Mouse (Mus musculus) kidney, adult 9 months (tissue): Measurements from ENCODE around the gene Odf3l2.

ENCODE experiments used
- DNase-seq: peaks from one replicate; pipeline ENCODE4 v3.0.0; 2022

Gene Odf3l2

DNA sequence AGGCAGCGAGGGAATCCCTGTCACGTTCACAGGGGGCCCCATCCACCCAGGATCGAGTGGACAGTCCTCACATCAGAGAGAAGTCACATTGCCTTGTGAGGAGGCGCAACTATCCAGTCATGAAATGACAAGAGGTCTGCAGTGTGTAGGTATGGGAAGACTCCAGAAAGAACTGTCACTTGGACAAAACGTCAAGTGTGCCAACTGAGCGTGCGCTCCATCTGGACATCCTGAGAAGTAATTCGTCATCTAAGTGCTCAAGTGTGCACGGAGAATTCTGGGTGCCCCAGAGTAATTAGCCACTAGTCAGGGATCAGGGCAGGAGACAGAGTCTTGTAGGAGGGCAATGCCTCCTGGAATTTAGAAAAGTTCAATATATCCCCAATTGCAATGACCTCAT lies 20.1 kb downstream of the Odf3l2 start:
- no peak for DNase-seq

- no peak for DNase-seq
Observed at GRCm38 (mm10) chr10:79623950-79624349, 21.6 kb downstream of the Odf3l2 start.

- no peak for DNase-seq
Observed at GRCm38 (mm10) chr10:79616376-79616775, 29.2 kb downstream of the Odf3l2 start.

DNA sequence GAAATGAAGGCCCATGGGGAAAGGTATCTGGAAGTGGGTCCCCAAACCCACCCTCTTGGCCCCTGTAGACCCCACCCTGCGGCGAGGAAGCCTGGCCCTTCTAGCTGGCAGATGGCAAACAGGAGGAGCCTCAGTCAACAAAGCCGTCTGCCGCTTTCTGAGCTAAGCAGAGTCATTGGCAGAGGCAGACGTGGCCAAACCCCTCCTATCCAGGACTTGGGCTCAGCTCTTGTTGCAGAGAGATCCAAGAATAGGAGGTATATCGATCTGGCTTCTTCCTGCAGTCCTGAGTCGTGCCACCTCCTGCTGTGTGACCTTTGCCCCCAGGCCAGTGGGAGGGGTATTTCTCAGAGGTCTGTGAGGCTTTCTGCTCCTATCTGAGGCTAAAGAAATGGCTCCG lies 29.7 kb downstream of the Odf3l2 start:
- DNase-seq = no peak

GRCm38 (mm10) chr10:79614305-79614643 lies 31.3 kb downstream of the Odf3l2 start:
- no peak for DNase-seq

DNA sequence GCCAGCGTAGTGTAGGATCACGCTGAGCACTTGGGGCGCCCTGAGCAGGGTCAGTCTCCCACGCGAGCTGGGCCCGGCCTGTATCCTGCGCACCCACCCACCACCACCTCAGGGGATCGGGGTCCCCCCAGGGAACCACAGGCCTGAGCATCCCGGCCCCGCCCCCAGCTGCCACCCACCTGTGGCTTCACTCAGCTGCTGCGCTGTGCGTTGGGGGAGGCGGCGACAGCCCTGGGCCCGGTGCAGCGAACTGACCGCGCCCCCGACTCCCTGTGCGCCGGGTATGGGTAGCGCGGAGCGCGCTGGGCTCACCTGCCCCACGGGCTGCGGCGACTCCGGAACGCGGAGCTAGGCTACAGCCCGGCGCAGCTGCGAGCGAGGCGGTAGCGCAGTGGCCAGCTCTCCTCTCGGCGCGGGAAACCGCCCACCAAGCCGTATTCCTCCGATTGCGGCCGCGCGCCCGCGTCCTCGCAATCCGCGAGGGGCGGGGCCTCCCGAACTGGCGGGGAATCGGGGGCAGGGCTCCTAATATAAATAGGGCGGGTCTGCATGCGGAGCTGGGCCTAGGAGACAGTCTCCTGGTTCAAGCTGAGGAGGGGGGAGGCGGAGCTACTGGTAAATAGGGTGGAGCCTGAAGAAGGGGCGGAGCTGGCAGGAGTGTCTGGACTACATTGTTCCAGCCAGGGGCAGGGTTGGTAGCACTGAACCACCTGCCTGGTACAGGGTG lies 31.8 kb downstream of the Odf3l2 start, which contains the start of gene C2cd4c:
C2cd4c (minus strand) TSS at position 448 of the 727 bp plus-strand sequence.
- DNase-seq = peak; percentile 64

- DNase-seq = no peak
Observed at GRCm38 (mm10) chr10:79612192-79613135, 33.1 kb downstream of the Odf3l2 start.

DNA sequence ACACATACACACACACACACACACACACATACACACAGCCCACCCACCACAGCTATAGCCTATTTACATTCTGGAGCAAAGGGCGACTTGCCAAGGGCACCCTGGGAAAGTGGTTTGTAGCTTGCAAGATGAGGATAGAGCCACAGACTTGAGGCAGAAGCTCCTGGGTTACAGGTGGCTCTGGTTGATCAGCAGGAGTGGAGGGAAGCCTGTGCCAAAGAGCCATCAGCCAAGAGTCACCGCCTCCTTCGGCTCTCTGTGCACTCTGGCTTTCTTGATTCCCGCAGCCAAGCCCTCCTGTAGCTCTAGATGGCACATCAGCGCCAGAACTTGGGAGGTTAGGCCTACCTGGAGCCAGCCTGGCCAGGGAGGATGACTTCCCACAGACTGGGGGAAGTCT lies 34.2 kb downstream of the Odf3l2 start:
- DNase-seq = no peak

DNA sequence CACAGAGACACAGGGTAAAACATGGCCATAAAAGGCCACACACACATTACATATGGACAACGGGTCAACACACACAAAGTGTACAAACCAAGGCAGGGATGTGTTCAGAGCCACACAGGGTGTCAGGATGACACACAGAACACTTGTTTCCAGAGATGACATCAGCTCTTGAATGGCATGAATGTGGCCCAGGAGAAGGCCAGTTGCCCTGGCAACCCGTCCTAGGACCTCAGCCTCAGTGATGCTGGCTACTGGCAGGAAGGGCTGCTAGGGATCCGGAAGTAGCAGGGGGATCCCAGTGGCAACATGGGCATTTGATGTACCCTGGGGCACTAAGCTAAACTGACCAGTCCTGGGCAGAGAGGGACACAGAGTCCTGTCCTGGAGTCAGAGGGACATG lies 36.3 kb downstream of the Odf3l2 start:
- no peak for DNase-seq

GRCm38 (mm10) chr10:79607892-79608291 lies 37.6 kb downstream of the Odf3l2 start:
- DNase-seq = no peak

DNA sequence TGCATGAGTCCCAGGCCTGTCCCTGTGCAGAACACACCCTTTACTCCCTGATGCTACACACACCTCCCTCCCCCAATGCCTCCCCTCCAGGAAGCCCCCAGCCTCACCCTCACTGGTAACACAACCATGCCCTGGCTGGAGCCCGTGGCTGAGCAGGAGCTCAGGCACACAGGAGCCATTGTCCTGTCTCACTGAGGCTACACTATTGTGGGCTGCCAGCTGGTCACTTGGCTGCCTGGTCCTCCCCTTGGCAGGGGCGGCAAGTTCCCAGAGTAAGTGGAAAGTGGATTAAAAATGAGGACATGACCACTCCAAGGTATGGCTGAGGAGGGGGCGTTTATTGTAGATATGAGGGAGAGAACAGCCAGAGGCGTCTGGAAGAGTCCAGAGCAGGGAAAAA lies 39.0 kb downstream of the Odf3l2 start:
- no peak for DNase-seq

- DNase-seq = no peak
Observed at GRCm38 (mm10) chr10:79597936-79598230, 47.7 kb downstream of the Odf3l2 start.

DNA sequence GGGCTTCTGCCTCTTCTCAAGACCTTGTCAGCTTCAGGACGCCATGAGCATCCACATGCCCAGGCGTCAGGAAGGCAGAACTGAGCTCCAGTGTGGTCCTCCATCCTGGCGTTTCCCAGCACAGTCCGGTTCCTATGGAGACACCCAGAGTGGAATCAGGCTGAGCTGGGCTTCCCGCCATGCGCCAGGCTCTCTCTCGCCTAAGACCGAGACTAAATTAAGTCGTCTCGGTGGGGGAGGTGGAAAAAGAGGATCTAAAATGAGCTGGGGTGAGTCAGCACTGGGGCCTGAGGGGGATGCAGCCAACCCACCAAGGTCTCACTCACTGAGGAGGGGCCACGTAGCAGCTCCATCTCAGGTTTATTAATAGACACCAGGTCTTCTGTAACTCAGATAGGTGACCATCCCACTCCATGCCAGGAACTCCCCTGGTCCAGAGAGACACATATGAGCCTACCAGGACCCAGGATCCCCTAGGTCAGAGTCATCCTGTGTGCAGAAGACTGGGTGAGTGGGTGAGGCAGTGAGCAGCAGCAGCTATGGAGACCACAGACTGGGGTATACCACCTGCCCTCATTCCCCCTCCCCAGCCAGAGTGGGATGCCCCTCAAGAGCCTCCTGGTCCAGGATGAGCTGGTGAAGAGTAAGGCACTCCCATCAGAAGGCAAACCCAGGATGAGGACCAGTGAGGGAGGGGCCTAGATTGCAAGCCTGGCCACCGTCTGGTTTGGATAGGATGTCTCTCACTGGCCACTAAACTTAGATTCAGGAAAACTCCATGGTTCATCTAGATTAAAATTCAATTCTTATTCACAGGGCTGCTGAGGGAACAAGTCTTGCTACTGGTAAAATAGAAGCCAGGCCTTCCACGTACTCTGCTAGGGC lies 48.2 kb downstream of the Odf3l2 start:
- no peak for DNase-seq

DNA sequence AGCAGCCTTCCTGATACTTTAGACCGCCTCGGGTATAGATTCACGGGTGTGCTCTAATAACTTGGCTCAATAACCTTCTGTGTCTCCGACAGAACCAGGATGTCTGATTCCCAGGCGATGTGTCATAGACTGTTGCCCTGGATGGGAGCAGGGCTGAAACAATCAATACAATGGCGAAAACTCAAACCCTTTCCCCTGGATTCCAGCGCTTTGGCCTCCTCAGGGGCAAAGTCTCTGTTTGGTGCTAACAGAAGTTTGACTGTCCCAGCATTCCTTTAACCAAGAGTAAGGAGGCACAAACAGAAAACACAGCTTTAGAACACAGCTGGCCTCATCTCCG lies 50.0 kb downstream of the Odf3l2 start:
- DNase-seq = no peak

DNA sequence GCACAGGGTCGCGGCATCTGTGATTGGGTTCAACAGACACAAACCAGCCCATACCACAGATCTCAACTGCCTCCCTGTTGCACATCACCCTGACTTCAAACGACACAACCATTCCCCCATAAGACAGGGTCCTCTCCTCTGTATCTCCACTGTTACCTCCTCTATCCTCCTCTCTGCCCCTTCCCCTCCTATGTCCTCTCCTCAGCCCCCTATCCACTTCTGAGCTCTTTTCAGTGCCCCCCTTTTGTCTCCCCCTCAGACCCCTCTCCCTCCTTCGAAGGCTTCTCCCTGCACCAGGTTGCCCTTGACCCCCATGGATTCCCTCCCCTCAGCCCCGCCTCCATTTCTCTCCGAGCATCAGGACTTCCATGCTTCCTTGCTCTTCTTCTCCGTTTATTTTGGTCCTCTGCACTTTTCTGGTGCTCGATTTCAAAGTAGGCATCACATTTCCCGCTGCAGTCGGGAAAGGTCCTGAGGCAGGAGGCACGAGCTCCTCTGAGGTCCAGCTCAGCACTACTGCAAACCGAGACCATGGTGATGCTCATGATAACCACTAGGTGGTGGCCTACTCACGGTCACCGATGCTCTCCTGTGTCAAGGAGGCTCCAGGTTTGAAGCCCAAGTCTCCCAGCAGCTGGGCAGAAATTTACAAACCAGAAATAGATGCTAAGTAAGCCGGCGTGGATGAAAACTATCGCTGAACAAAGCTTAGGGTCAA lies 50.5 kb downstream of the Odf3l2 start:
- peak; percentile 68 for DNase-seq

GRCm38 (mm10) chr10:79594111-79594510 lies 51.4 kb downstream of the Odf3l2 start:
- no peak for DNase-seq

- no peak for DNase-seq
Observed at GRCm38 (mm10) chr10:79590702-79591101, 54.8 kb downstream of the Odf3l2 start.
